21 mouse cellular contexts compared by ENCODE assay signal in genomic region chr13:97604451-97604850, GRCm38 (mm10).
DNase-seq lines count a peak whose midpoint lies in the region; ATAC-seq lines count a peak whose summit lies in the region.
"Had no signal": no experiment of that assay in that cellular context is flagged by ENCODE, and none has a peak within 500 bp of the region (broad histone marks: within the 10 kb centered on the region; RNA-seq: fewer than 3 reads in every experiment).

No protein-coding gene starts in this region.

- ATAC-seq in hindbrain, embryonic 16.5 days, result no peak
- ATAC-seq: midbrain, embryonic 15.5 days had no signal

- no peak overlapping the region for H3K9ac ChIP-seq in hindbrain, embryonic 16.5 days (ENCODE audit: low read depth, low read length)
- H3K9ac ChIP-seq: embryonic facial prominence, embryonic 15.5 days; midbrain, embryonic 15.5 days had no signal

- no peaks in the 10 kb centered on the region for H3K9me3 ChIP-seq in hindbrain, embryonic 16.5 days (ENCODE audit: control insufficient read depth, low read length)
- H3K9me3 ChIP-seq: embryonic facial prominence, embryonic 15.5 days; midbrain, embryonic 15.5 days had no signal

- WGBS in hindbrain, embryonic 16.5 days, result 90% methylated on average over 3 of the region's 3 CpGs

- H3K4me3 ChIP-seq in hindbrain, embryonic 16.5 days (ENCODE audit: low read length), result no peak overlapping the region
- H3K4me3 ChIP-seq: embryonic facial prominence, embryonic 15.5 days; left cerebral cortex, adult 2 months; midbrain, embryonic 15.5 days had no signal

- intact Hi-C loops in heart, postnatal 36 days (cut with DNase I), result no loop called here

- no peaks in the 10 kb centered on the region for H3K27me3 ChIP-seq in hindbrain, embryonic 16.5 days (replicated peaks; ENCODE audit: control insufficient read depth, insufficient read depth, low read length)
- H3K27me3 ChIP-seq: embryonic facial prominence, embryonic 15.5 days; midbrain, embryonic 15.5 days had no signal

- no peak overlapping the region for H3K4me2 ChIP-seq in hindbrain, embryonic 16.5 days (ENCODE audit: low read length)
- H3K4me2 ChIP-seq: embryonic facial prominence, embryonic 15.5 days; midbrain, embryonic 15.5 days had no signal

- DNase-seq in adrenal gland, adult (ENCODE audit: inconsistent age in 2 of 2, low spot score in 1 of 2), result peak; percentile 18 to 80
- no peak for DNase-seq in adrenal gland, postnatal 4 days (ENCODE audit: low spot score in 2 of 2)
- peak; percentile 43 to 45 for DNase-seq in heart, adult 9 months (ENCODE audit: low spot score in 2 of 2)
- DNase-seq in heart, postnatal 36 days, result no peak
- DNase-seq in 416B (ENCODE audit: low read depth), result peak; percentile 48
- peak; percentile 73 for DNase-seq in fibroblast of lung, adult 2 months (ENCODE audit: low read depth)
- DNase-seq in B cell, adult 2 months, result no peak
- DNase-seq: cerebellum, postnatal 14 days; embryo, embryonic 11 days; gastrocnemius, postnatal 10 days; kidney, adult 8-10 months; kidney, postnatal 25 days; left cerebral cortex, postnatal 4 days; liver; lung, postnatal 36 days; right cerebral cortex, postnatal 14 days; thymus, postnatal 4 days had no signal

- H3K36me3 ChIP-seq in hindbrain, embryonic 16.5 days (ENCODE audit: control insufficient read depth, insufficient read depth, low read length), result no peaks in the 10 kb centered on the region
- H3K36me3 ChIP-seq: embryonic facial prominence, embryonic 15.5 days; midbrain, embryonic 15.5 days had no signal

- H3K4me1 ChIP-seq in hindbrain, embryonic 16.5 days (ENCODE audit: control insufficient read depth, insufficient read depth, low read depth, low read length), result 0 out of 2 replicates have a peak, but pooled peaks cover 4% of the 10 kb centered on the region
- H3K4me1 ChIP-seq: embryonic facial prominence, embryonic 15.5 days had no signal

- H3K27ac ChIP-seq in hindbrain, embryonic 16.5 days (ENCODE audit: low read depth, low read length), result no peak overlapping the region
- H3K27ac ChIP-seq: embryonic facial prominence, embryonic 15.5 days; left cerebral cortex, adult 2 months; midbrain, embryonic 15.5 days had no signal

Comparison
In these comparisons a context has a peak if more than half of its experiments do, and no peak if none do; other contexts are left out.
1. DNase-seq: peak in adrenal gland, adult (2 of 2), heart, adult 9 months (2 of 2), 416B (single experiment) and fibroblast of lung, adult 2 months (single experiment); none in adrenal gland, postnatal 4 days (0 of 2), heart, postnatal 36 days (0 of 2) and B cell, adult 2 months (0 of 2).